Mouse (Mus musculus) mature B cell (primary cell): Measurements from ENCODE around the gene Siva1.

Source experiments
- in situ Hi-C: fragments of 300-500 bp; cut with MboI; formaldehyde crosslinking; loops from 2 replicates; pipeline ENCODE4 v1.14.3; 2019

Siva1 gene

GRCm38 (mm10) chr12:112644180-112644854 is at the start of gene Siva1:
Gene Siva1 (plus strand): TSS chr12:112644679.
- in situ Hi-C loops, result no loop called here

GRCm38 (mm10) chr12:112594989-112595388 is 49.5 kb upstream of the Siva1 start:
- in situ Hi-C loops, result no loop called here

- in situ Hi-C loops, result no loop called here
These were observed 48.9 kb upstream of the Siva1 start for GRCm38 (mm10) chr12:112595626-112596025.

- in situ Hi-C loops, result no loop called here
These were observed 48.0 kb upstream of the Siva1 start for GRCm38 (mm10) chr12:112596454-112596853.

- in situ Hi-C loops, result no loop called here
These were observed 47.5 kb upstream of the Siva1 start for GRCm38 (mm10) chr12:112596891-112597500.

- in situ Hi-C loops, result no loop called here
These were observed 46.9 kb upstream of the Siva1 start for GRCm38 (mm10) chr12:112597618-112598017.

GRCm38 (mm10) chr12:112599198-112599597 is 45.3 kb upstream of the Siva1 start:
- in situ Hi-C loops, result no loop called here

- in situ Hi-C loops, result no loop called here
These were observed 44.4 kb upstream of the Siva1 start for GRCm38 (mm10) chr12:112599942-112600611.

- in situ Hi-C loops, result no loop called here
These were observed 40.5 kb upstream of the Siva1 start for GRCm38 (mm10) chr12:112604022-112604421.

GRCm38 (mm10) chr12:112604709-112605649 is 39.5 kb upstream of the Siva1 start:
- in situ Hi-C loops, result no loop called here

- in situ Hi-C loops, result no loop called here
These were observed 38.7 kb upstream of the Siva1 start for GRCm38 (mm10) chr12:112605766-112606165.

- in situ Hi-C loops, result no loop called here
These were observed 37.5 kb upstream of the Siva1 start for GRCm38 (mm10) chr12:112606998-112607397.

- in situ Hi-C loops, result no loop called here
These were observed 35.4 kb upstream of the Siva1 start for GRCm38 (mm10) chr12:112609031-112609430.

- in situ Hi-C loops, result loop anchor here (5.0 kb wide), 1 partner anchor 64 kb away; no protein-coding TSS in a partner anchor
These were observed 27.8 kb upstream of the Siva1 start for GRCm38 (mm10) chr12:112616668-112617067.

GRCm38 (mm10) chr12:112617184-112617583 is 27.3 kb upstream of the Siva1 start:
- in situ Hi-C loops, result loop anchor here (5.0 kb wide), 1 partner anchor 65 kb away; no protein-coding TSS in a partner anchor

- in situ Hi-C loops, result loop anchor here (5.0 kb wide), 1 partner anchor 66 kb away; no protein-coding TSS in a partner anchor
These were observed 26.5 kb upstream of the Siva1 start for GRCm38 (mm10) chr12:112617898-112618380.

GRCm38 (mm10) chr12:112618981-112619685 is 25.3 kb upstream of the Siva1 start:
- in situ Hi-C loops, result loop anchor here (5.0 kb wide), 1 partner anchor 67 kb away; no protein-coding TSS in a partner anchor

- in situ Hi-C loops, result loop anchor here (5.0 kb wide), 1 partner anchor 68 kb away; no protein-coding TSS in a partner anchor
These were observed 24.7 kb upstream of the Siva1 start, which contains the start of gene Adssl1 for GRCm38 (mm10) chr12:112619686-112620353. Gene Adssl1 (plus strand): TSS chr12:112620045.

- in situ Hi-C loops, result no loop called here
These were observed 24.0 kb upstream of the Siva1 start for GRCm38 (mm10) chr12:112620354-112621061.
